21 mouse cellular contexts compared by ENCODE assay signal in the genomic region with DNA sequence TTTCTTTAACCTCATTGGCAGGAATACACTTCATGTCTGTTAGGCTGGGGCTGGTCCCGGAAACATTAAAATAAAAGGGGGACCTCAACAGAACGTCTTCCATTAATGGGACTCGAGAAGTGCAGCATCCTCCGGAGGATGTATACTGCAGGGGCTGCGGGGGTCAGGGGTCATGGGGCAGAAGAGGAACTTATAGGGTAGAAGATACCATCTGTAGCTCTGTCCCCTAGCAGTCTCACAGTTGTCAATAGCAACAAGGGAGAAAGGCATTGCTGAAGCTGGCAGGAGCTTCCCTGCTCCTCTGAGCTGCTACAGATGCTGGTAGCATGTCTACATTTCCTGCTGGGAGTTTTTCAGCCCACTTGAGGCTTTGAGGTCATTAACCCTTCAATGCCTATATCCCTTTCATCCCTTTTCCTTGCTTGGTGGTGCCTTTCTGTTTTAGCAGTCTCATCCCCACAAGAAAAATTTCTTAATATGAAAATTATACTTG.
A peak's percentile ranks its signal among the peaks of the same experiment; 100 is the strongest.
DNase-seq lines count a peak whose midpoint lies in the region; ATAC-seq lines count a peak whose summit lies in the region.
"Had no signal": no experiment of that assay in that cellular context is flagged by ENCODE, and none has a peak within 500 bp of the region (broad histone marks: within the 10 kb centered on the region; RNA-seq: fewer than 3 reads in every experiment).

No protein-coding gene starts in this region.

- ATAC-seq in forebrain, embryonic 11.5 days (replicated peaks; ENCODE audit: low FRiP score): 0 out of 2 replicates have a peak, but pooled peaks have one; percentile 7
- 0 out of 2 replicates have a peak, but pooled peaks have one; percentile 39 for ATAC-seq in kidney, embryonic 16.5 days (ENCODE audit: low FRiP score, low TSS enrichment)
- no peak for ATAC-seq in kidney, embryonic 14.5 days (ENCODE audit: low FRiP score, low TSS enrichment)
- ATAC-seq in midbrain, embryonic 14.5 days (ENCODE audit: low FRiP score, low TSS enrichment): no peak
- ATAC-seq: CD4-positive, CD25-positive, alpha-beta regulatory T cell, adult 4 months had no signal

- no peaks in the 10 kb centered on the region for H3K36me3 ChIP-seq in forebrain, embryonic 11.5 days (ENCODE audit: control insufficient read depth, insufficient read depth, low read length)
- no peaks in the 10 kb centered on the region for H3K36me3 ChIP-seq in forebrain, embryonic 10.5 days (replicated peaks)
- no peaks in the 10 kb centered on the region for H3K36me3 ChIP-seq in kidney, embryonic 16.5 days (ENCODE audit: insufficient read depth, low read length)
- H3K36me3 ChIP-seq in kidney, embryonic 14.5 days (ENCODE audit: control insufficient read depth, insufficient read depth, low read length): no peaks in the 10 kb centered on the region
- no peaks in the 10 kb centered on the region for H3K36me3 ChIP-seq in midbrain, embryonic 14.5 days (ENCODE audit: control insufficient read depth, insufficient read depth, low read length)
- H3K36me3 ChIP-seq: embryonic facial prominence, embryonic 12.5 days; G1E; neural tube, embryonic 13.5 days had no signal

- H3K9me3 ChIP-seq in forebrain, embryonic 11.5 days (ENCODE audit: control insufficient read depth, low read length): no peaks in the 10 kb centered on the region
- H3K9me3 ChIP-seq in forebrain, embryonic 10.5 days: no peaks in the 10 kb centered on the region
- no peaks in the 10 kb centered on the region for H3K9me3 ChIP-seq in kidney, embryonic 16.5 days (ENCODE audit: low read length)
- no peaks in the 10 kb centered on the region for H3K9me3 ChIP-seq in kidney, embryonic 14.5 days (ENCODE audit: control insufficient read depth, low read length)
- H3K9me3 ChIP-seq in midbrain, embryonic 14.5 days (ENCODE audit: control insufficient read depth, low read length): no peaks in the 10 kb centered on the region
- H3K9me3 ChIP-seq: embryonic facial prominence, embryonic 12.5 days; neural tube, embryonic 13.5 days had no signal

- no peak overlapping the region for H3K27ac ChIP-seq in forebrain, embryonic 11.5 days (ENCODE audit: low read depth, low read length)
- no peak overlapping the region for H3K27ac ChIP-seq in forebrain, embryonic 10.5 days
- no peak overlapping the region for H3K27ac ChIP-seq in kidney, embryonic 16.5 days (ENCODE audit: low read length)
- H3K27ac ChIP-seq in kidney, embryonic 14.5 days (ENCODE audit: low read depth, low read length): no peak overlapping the region
- no peak overlapping the region for H3K27ac ChIP-seq in midbrain, embryonic 14.5 days (replicated peaks; ENCODE audit: low read depth, low read length)
- H3K27ac ChIP-seq: embryonic facial prominence, embryonic 12.5 days; macrophage; neural tube, embryonic 13.5 days had no signal

- H3K4me1 ChIP-seq in forebrain, embryonic 11.5 days (replicated peaks; ENCODE audit: control insufficient read depth, insufficient read depth, low read length): 0 out of 2 replicates have a peak, but pooled peaks cover 2% of the 10 kb centered on the region
- peaks cover 5% of the 10 kb centered on the region for H3K4me1 ChIP-seq in forebrain, embryonic 10.5 days
- H3K4me1 ChIP-seq in kidney, embryonic 16.5 days (ENCODE audit: insufficient read depth, low read length): no peaks in the 10 kb centered on the region
- no peaks in the 10 kb centered on the region for H3K4me1 ChIP-seq in kidney, embryonic 14.5 days (ENCODE audit: control insufficient read depth, insufficient read depth, low read length)
- no peaks in the 10 kb centered on the region for H3K4me1 ChIP-seq in midbrain, embryonic 14.5 days (ENCODE audit: control insufficient read depth, insufficient read depth, low read length)
- H3K4me1 ChIP-seq: embryonic facial prominence, embryonic 12.5 days had no signal

- no peak for DNase-seq in forebrain, embryonic 11.5 days (ENCODE audit: low spot score)
- no peak for DNase-seq in forebrain, embryonic 10.5 days (ENCODE audit: extremely low spot score, low spot score)
- peak; percentile 63 for DNase-seq in embryo, embryonic 10.5 days (ENCODE audit: low spot score)
- peak; percentile 34 for DNase-seq in midbrain, embryonic 14.5 days
- DNase-seq in right cerebral cortex, postnatal 25 days: no peak
- DNase-seq in right cerebral cortex, postnatal 4 days: no peak
- DNase-seq: adrenal gland, postnatal 36 days; cerebellum, adult 9-10 months; gastrocnemius, postnatal 10 days; kidney, adult 2 months; kidney, postnatal 36 days; layer of hippocampus, adult 9-11 months; lung, adult 2 months; thymus, postnatal 36 days had no signal

- 30% methylated on average over 5 of the region's 5 CpGs for WGBS in forebrain, embryonic 11.5 days
- 40% methylated on average over 5 of the region's 5 CpGs for WGBS in forebrain, embryonic 10.5 days
- 26% methylated on average over 5 of the region's 5 CpGs for WGBS in kidney, embryonic 16.5 days
- WGBS in kidney, embryonic 14.5 days: 29% methylated on average over 5 of the region's 5 CpGs
- WGBS in midbrain, embryonic 14.5 days: 8% methylated on average over 5 of the region's 5 CpGs

- no peaks in the 10 kb centered on the region for H3K27me3 ChIP-seq in forebrain, embryonic 11.5 days (ENCODE audit: control insufficient read depth, insufficient read depth, low read length)
- H3K27me3 ChIP-seq in forebrain, embryonic 10.5 days (ENCODE audit: poor library complexity, severe bottlenecking): no peaks in the 10 kb centered on the region
- no peaks in the 10 kb centered on the region for H3K27me3 ChIP-seq in kidney, embryonic 16.5 days (ENCODE audit: insufficient read depth, low read length)
- no peaks in the 10 kb centered on the region for H3K27me3 ChIP-seq in kidney, embryonic 14.5 days (ENCODE audit: control insufficient read depth, insufficient read depth, low read length)
- no peaks in the 10 kb centered on the region for H3K27me3 ChIP-seq in midbrain, embryonic 14.5 days (ENCODE audit: control insufficient read depth, insufficient read depth, low read length)
- H3K27me3 ChIP-seq: embryonic facial prominence, embryonic 12.5 days; neural tube, embryonic 13.5 days had no signal

- H3K4me2 ChIP-seq in forebrain, embryonic 11.5 days (ENCODE audit: low read depth, low read length, severe bottlenecking): no peak overlapping the region
- no peak overlapping the region for H3K4me2 ChIP-seq in kidney, embryonic 16.5 days (replicated peaks; ENCODE audit: low read depth, low read length)
- H3K4me2 ChIP-seq in kidney, embryonic 14.5 days (replicated peaks; ENCODE audit: low read depth, low read length): no peak overlapping the region
- H3K4me2 ChIP-seq in midbrain, embryonic 14.5 days (ENCODE audit: low read length): no peak overlapping the region
- H3K4me2 ChIP-seq: embryonic facial prominence, embryonic 12.5 days; neural tube, embryonic 13.5 days had no signal

- no peak overlapping the region for H3K9ac ChIP-seq in forebrain, embryonic 11.5 days (ENCODE audit: low read length)
- no peak overlapping the region for H3K9ac ChIP-seq in kidney, embryonic 16.5 days (replicated peaks; ENCODE audit: low read length)
- H3K9ac ChIP-seq in kidney, embryonic 14.5 days (ENCODE audit: low read depth, low read length): no peak overlapping the region
- H3K9ac ChIP-seq in midbrain, embryonic 14.5 days (replicated peaks; ENCODE audit: low read length): no peak overlapping the region
- H3K9ac ChIP-seq: embryonic facial prominence, embryonic 12.5 days; neural tube, embryonic 13.5 days had no signal

- no peak overlapping the region for H3K4me3 ChIP-seq in forebrain, embryonic 11.5 days (ENCODE audit: low read depth, low read length)
- H3K4me3 ChIP-seq in forebrain, embryonic 10.5 days: no peak overlapping the region
- no peak overlapping the region for H3K4me3 ChIP-seq in kidney, embryonic 16.5 days (ENCODE audit: low read length)
- no peak overlapping the region for H3K4me3 ChIP-seq in kidney, embryonic 14.5 days (ENCODE audit: low read length)
- H3K4me3 ChIP-seq in midbrain, embryonic 14.5 days (replicated peaks; ENCODE audit: low read depth, low read length): no peak overlapping the region
- H3K4me3 ChIP-seq: embryonic facial prominence, embryonic 12.5 days; neural tube, embryonic 13.5 days had no signal

Comparison
In these comparisons a context has a peak if more than half of its experiments do, and no peak if none do; other contexts are left out.
1. ATAC-seq: peak in forebrain, embryonic 11.5 days (single experiment) and kidney, embryonic 16.5 days (single experiment); none in kidney, embryonic 14.5 days (single experiment) and midbrain, embryonic 14.5 days (single experiment).
2. DNase-seq: peak in embryo, embryonic 10.5 days (single experiment) and midbrain, embryonic 14.5 days (single experiment); none in forebrain, embryonic 11.5 days (single experiment), forebrain, embryonic 10.5 days (single experiment), right cerebral cortex, postnatal 25 days (single experiment) and right cerebral cortex, postnatal 4 days (single experiment).